Mouse (Mus musculus) thymus, adult 2 months (tissue): ENCODE data around the gene Hoxa5. TPM values are rescaled to one million over a fixed set of nuclear protein-coding genes. Genes with fewer than 3 reads are reported as not detected.

Source experiments
- DNase-seq: peaks from one replicate; pipeline ENCODE4 v3.0.0; 2021
- H3K27ac ChIP-seq: fragments of 200-500 bp; 2 replicates; pipeline ENCODE4 v1.5.1; 2012; ENCODE audit warnings: low read length, control low read depth; ENCODE audit not compliant: control insufficient read depth, insufficient read depth
- H3K27me3 ChIP-seq: fragments of 200-500 bp; 2 replicates; pipeline ENCODE4 v1.6.1; 2012; ENCODE audit warnings: mild to moderate bottlenecking, low read length, moderate library complexity, mixed read lengths; ENCODE audit not compliant: control insufficient read depth, insufficient read depth
- H3K36me3 ChIP-seq: fragments of 200-500 bp; 2 replicates; pipeline ENCODE4 v1.6.1; 2012; ENCODE audit warnings: mild to moderate bottlenecking, low read length, moderate library complexity; ENCODE audit not compliant: control insufficient read depth, insufficient read depth
- H3K4me1 ChIP-seq: fragments of 200-500 bp; replicated peaks from 2 replicates; pipeline ENCODE4 v1.6.1; 2012; ENCODE audit warnings: low read length; ENCODE audit not compliant: control insufficient read depth, insufficient read depth
- H3K4me3 ChIP-seq: fragments of 200-500 bp; 2 replicates; pipeline ENCODE4 v1.5.1; 2012; ENCODE audit warnings: mild to moderate bottlenecking, low read length, control low read depth, moderate library complexity; ENCODE audit not compliant: control insufficient read depth, insufficient read depth
- CTCF ChIP-seq: fragments of 200-500 bp; IDR thresholded peaks from 2 replicates; pipeline ENCODE4 v1.5.1; 2012; ENCODE audit warnings: mild to moderate bottlenecking, control low read depth, low read length, moderate library complexity, borderline replicate concordance; ENCODE audit not compliant: control insufficient read depth, poor library complexity, insufficient read depth; ENCODE audit errors: extremely low read depth
- POLR2A ChIP-seq: fragments of 200-500 bp; IDR thresholded peaks from 2 replicates; pipeline ENCODE4 v1.6.1; 2012; ENCODE audit warnings: mild to moderate bottlenecking, low read length, control low read depth, moderate library complexity; ENCODE audit not compliant: control insufficient read depth, poor library complexity, insufficient read depth; ENCODE audit errors: extremely low read depth
- WGBS: fragments of 180-500 bp; shearing (Covaris S2); methylation state at CpG from one replicate; pipeline ENCODE4 v1.1.7; 2018; 5-methylcytosine and 5-hydroxymethylcytosine counted together
- polyA plus RNA-seq: library from polyadenylated mRNA; depleted of rRNA; stranded (reverse); fragments of >200 nt; gene quantifications from 2 replicates; pipeline ENCODE4 v1.2.3, GENCODE M21; 2012

The Hoxa5 gene
- polyA plus RNA-seq, 1 experiment = 1.1 TPM

DNA sequence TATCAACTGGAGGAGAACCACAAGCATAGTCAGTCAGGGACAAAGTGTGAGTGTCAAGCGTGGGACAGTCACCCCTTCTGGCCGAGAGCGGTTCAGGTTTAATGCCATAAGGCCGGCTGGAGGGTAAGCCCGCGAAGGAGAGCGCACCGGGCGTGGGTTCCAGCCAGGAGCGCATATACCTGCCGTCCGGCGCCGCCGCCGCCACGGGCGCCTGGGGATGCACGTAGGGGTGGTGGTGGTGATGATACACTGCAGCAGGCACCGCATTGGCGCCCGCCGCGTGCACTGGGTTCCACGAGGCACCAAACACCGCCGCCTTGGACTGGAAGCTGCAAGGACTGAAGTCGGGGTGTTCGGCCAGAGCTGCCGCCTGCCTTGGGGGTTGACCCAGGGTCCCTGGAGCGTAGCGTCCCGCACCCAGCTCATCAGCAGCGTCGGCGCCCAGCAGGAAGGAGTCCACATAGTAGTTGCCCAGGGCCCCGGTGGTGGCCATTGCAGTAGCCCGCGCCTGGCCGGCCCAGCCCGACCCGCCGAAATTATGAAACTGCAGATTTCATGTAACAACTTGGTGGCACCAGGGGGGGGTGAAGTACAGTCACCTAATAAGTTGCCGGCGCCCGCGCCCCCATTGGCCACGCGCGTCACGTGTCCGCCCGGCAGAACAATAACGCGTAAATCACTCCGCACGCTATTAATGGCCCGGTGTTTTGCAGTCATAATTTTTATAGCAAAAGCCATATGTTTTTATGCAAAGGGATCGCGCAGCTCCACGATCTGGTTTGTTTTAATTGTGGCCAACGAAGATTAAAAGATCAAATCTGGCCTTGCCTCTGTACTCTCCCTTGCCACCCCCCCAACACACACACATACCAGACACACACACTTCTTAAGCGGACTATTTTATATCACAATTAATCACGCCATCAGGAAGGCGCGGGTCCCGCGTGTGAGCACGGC, 21.5 kb upstream of the Hoxa5 start:
- H3K27me3 ChIP-seq = peaks cover 38% of the 10 kb centered on the region
- H3K4me3 ChIP-seq = no peak overlapping the region
- H3K27ac ChIP-seq = no peak overlapping the region
- no peaks in the 10 kb centered on the region for H3K36me3 ChIP-seq
- no peak for TF ChIP-seq POLR2A
- no peak for TF ChIP-seq CTCF
- 1% methylated on average over 69 of the region's 69 CpGs for WGBS
- peaks cover 2% of the 10 kb centered on the region; the same call in 1 of the 2 replicates for H3K4me1 ChIP-seq
- no peak for DNase-seq

DNA sequence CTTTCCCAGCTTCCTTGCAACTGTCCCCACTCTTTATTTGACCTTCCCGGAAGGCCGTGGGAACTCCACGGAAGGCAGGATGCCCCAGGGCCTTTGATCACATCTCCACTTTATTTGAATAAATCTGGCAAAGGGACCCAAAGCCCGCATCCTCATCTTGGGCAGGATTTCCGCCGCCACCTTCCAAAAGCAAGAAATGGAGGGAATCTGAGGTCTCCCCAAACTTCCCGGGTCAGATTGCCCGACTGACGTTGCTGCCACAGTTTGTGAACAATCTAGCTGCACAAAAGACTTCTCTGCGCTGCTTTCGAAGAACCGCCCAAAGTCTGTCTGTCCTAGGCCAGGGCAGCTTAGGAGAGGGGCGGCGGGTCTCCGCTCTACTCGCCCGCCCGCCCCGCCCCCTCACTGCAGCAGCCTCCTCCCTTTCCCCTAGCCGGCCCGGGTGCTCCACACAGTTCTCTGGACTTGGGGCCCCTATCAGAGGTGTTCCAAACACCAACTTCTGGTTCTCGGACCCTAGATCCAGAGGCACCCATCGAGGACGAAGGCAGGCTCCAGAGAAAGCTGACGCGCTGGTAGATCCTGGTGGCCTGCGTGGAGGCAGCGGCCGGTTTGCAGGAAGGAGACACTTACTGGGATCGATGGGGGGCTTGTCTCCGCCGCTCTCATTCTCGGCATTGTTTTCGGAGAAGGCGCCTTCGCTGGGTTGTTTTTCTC, 20.7 kb upstream of the Hoxa5 start:
- Histone ChIP-seq H3K36me3 (no peaks in the 10 kb centered on the region), H3K27me3 (peaks cover 35% of the 10 kb centered on the region), H3K4me3 (no peak overlapping the region), H3K27ac (no peak overlapping the region), H3K4me1 (peaks cover 2% of the 10 kb centered on the region; the same call in 1 of the 2 replicates)
- DNase-seq = no peak
- TF ChIP-seq CTCF = no peak
- TF ChIP-seq POLR2A = no peak
- under 1% methylated on average over 36 of the region's 36 CpGs for WGBS

DNA sequence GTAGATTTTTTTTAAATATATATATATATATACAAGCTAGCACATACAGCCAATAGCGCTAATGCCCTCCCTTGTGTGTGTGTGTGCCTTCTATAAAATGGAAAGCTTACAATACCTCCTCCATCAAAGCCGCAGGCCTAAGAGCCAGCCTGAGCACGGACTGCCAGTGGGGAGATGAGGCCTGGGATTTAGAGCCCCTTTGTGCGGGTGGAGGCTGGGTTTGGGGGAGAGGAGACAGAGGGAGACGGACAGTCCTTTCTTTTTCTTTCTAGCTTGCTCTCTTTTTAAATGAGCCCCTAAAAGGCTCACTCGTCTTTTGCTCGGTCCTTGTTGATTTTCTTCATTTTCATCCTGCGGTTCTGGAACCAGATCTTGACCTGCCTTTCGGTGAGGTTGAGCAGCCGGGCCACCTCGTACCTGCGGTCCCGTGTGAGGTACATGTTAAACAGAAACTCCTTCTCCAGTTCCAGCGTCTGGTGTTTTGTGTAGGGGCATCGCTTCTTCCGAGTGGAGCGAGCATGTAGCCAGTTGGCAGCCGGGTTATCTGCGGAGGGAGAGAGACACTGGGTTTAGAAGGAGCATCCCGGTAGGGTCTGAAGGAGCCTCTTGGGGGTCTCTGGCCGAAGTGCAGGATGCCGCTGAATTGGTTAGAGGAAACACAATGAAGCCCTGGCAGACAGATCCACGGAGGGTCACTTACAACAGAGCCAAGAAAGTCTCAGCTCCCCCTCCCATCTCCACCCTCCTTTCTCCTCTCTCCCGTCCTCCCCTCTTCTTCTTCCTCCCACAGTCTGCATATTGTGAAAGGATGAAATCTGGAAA, 19.8 kb upstream of the Hoxa5 start:
- 9% methylated on average over 24 of the region's 24 CpGs for WGBS
- no peak overlapping the region for H3K4me3 ChIP-seq
- peaks cover 2% of the 10 kb centered on the region; the same call in 1 of the 2 replicates for H3K4me1 ChIP-seq

GRCm38 (mm10) chr6:52222729-52223128, 18.3 kb upstream of the Hoxa5 start:
- peaks cover 36% of the 10 kb centered on the region for H3K27me3 ChIP-seq
- WGBS = 58% methylated on average over 13 of the region's 13 CpGs
- no peak for DNase-seq
- no peaks in the 10 kb centered on the region for H3K36me3 ChIP-seq
- TF ChIP-seq POLR2A = no peak
- no peak for TF ChIP-seq CTCF
- no peak overlapping the region for H3K27ac ChIP-seq
- H3K4me3 ChIP-seq = no peak overlapping the region
- peaks cover 2% of the 10 kb centered on the region for H3K4me1 ChIP-seq

More for the DNA sequence above, 19.8 kb upstream of the Hoxa5 start:
- no peaks in the 10 kb centered on the region for H3K36me3 ChIP-seq
- no peak overlapping the region for H3K27ac ChIP-seq
- peaks cover 31% of the 10 kb centered on the region for H3K27me3 ChIP-seq
- DNase-seq = no peak
- TF ChIP-seq CTCF = no peak
- no peak for TF ChIP-seq POLR2A

- H3K36me3 ChIP-seq = no peaks in the 10 kb centered on the region
- peaks cover 8% of the 10 kb centered on the region for H3K4me1 ChIP-seq
- TF ChIP-seq CTCF (no peak), POLR2A (no peak)
- no peak overlapping the region for H3K4me3 ChIP-seq
- no peak for DNase-seq
- H3K27ac ChIP-seq = no peak overlapping the region
- H3K27me3 ChIP-seq = peaks cover 33% of the 10 kb centered on the region
- WGBS = 20% methylated on average over 21 of the region's 21 CpGs
Measured at GRCm38 (mm10) chr6:52221993-52222685, 17.8 kb upstream of the Hoxa5 start.
